Mouse (Mus musculus) mature B cell (primary cell): ENCODE measurements around the gene Npepps.
"Not testable (repeated sequence)": the region's sequence is repeated elsewhere in the genome, so short reads cannot be mapped to it uniquely, and the experiment has no call there.

Experiments used
- in situ Hi-C: fragments of 300-500 bp; cut with MboI; formaldehyde crosslinking; loops from 2 replicates; pipeline ENCODE4 v1.14.3; 2019

Npepps gene

GRCm38 (mm10) chr11:97280216-97280861 is at the start of gene Npepps:
Gene Npepps (minus strand): TSS chr11:97280638.
- in situ Hi-C loops: no loop called here

- in situ Hi-C loops: no loop called here
Measured at GRCm38 (mm10) chr11:97328148-97328547, 47.7 kb upstream of the Npepps start.

- in situ Hi-C loops: no loop called here
Measured at GRCm38 (mm10) chr11:97325224-97325623, 44.8 kb upstream of the Npepps start.

- in situ Hi-C loops: not testable (repeated sequence)
Measured at GRCm38 (mm10) chr11:97321894-97322600, 41.6 kb upstream of the Npepps start.

GRCm38 (mm10) chr11:97321197-97321596 is 40.8 kb upstream of the Npepps start:
- in situ Hi-C loops: no loop called here

- in situ Hi-C loops: no loop called here
Measured at GRCm38 (mm10) chr11:97315504-97316503, 35.4 kb upstream of the Npepps start, which contains the start of gene Mrpl45. Gene Mrpl45 (plus strand): TSS chr11:97315716.

- in situ Hi-C loops: no loop called here
Measured at GRCm38 (mm10) chr11:97314751-97315503, 34.5 kb upstream of the Npepps start.

- in situ Hi-C loops: no loop called here
Measured at GRCm38 (mm10) chr11:97314110-97314509, 33.7 kb upstream of the Npepps start.

- in situ Hi-C loops: not testable (repeated sequence)
Measured at GRCm38 (mm10) chr11:97312871-97313270, 32.4 kb upstream of the Npepps start.

GRCm38 (mm10) chr11:97310895-97311631 is 30.6 kb upstream of the Npepps start:
- in situ Hi-C loops: no loop called here

- in situ Hi-C loops: no loop called here
Measured at GRCm38 (mm10) chr11:97309911-97310571, 29.6 kb upstream of the Npepps start.

- in situ Hi-C loops: no loop called here
Measured at GRCm38 (mm10) chr11:97309451-97309836, 29.0 kb upstream of the Npepps start.

- in situ Hi-C loops: no loop called here
Measured at GRCm38 (mm10) chr11:97308806-97309450, 28.5 kb upstream of the Npepps start.

GRCm38 (mm10) chr11:97307294-97308069 is 27.0 kb upstream of the Npepps start:
- in situ Hi-C loops: no loop called here

- in situ Hi-C loops: no loop called here
Measured at GRCm38 (mm10) chr11:97304631-97305030, 24.2 kb upstream of the Npepps start.

GRCm38 (mm10) chr11:97302231-97302781 is 21.9 kb upstream of the Npepps start:
- in situ Hi-C loops: no loop called here

GRCm38 (mm10) chr11:97301406-97301805 is 21.0 kb upstream of the Npepps start:
- in situ Hi-C loops: no loop called here

GRCm38 (mm10) chr11:97299939-97300338 is 19.5 kb upstream of the Npepps start:
- in situ Hi-C loops: no loop called here

- in situ Hi-C loops: no loop called here
Measured at GRCm38 (mm10) chr11:97296542-97296941, 16.1 kb upstream of the Npepps start.
